Mouse (Mus musculus) regulatory T cell (primary cell): ENCODE measurements around the gene Fam76a.

Experiments used
- in situ Hi-C: fragments of 300-600 bp; cut with MboI, MseI; formaldehyde crosslinking; loops from one replicate; pipeline ENCODE4 v1.15.1; 2025; ENCODE audit warnings: high pct_unique_total_duplicates

The Fam76a gene

GRCm38 (mm10) chr4:132922558-132923008 is at the start of gene Fam76a:
TSS of gene Fam76a (minus strand) at chr4:132922558.
- in situ Hi-C loops, result no loop called here

DNA sequence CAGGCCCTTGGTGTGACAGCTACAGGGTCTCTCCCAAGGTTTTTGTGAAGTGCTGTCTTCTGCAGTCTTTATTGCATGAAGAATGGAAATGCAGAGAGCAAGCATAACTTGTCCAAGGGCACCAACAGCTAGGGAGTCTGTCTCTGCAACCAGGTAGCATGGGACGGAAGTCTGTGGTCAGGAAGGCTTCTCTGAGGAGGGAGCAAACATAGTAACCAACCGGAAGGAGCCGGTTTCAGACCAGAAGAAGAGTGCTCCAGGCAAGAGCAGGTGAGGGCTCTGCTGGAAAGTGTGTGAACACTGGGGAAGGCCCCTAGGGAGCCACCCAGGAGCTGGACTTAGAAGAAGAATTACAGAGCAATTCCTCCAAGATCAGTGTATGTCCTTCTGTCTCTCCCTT is 49.7 kb upstream of the Fam76a start:
- in situ Hi-C loops, result no loop called here

- in situ Hi-C loops, result no loop called here
Measured at GRCm38 (mm10) chr4:132971601-132972000, 49.2 kb upstream of the Fam76a start.

GRCm38 (mm10) chr4:132968105-132968938 is 46.0 kb upstream of the Fam76a start:
- in situ Hi-C loops, result no loop called here

DNA sequence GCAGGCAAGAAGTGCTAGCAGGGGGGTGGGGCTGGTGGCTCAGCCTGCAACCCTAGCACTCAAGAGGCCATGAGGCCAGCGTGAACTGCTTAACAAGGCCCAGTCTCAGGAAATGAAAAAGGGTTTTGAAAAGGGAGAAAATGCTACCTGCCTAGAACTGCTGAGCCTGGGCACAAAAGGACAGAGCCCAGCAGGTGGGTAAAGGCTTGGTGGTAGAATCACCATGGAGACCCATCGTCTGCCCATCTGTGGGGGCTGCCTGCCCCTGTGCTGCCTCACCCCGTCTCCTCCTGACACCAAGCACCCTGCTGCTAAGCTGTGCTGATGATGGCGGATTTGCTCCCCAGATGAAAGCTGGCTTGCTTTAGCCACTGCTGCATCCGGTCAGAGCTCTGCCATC is 42.1 kb upstream of the Fam76a start:
- in situ Hi-C loops, result no loop called here

GRCm38 (mm10) chr4:132964064-132964463 is 41.7 kb upstream of the Fam76a start:
- in situ Hi-C loops, result no loop called here

GRCm38 (mm10) chr4:132963436-132963835 is 41.1 kb upstream of the Fam76a start:
- in situ Hi-C loops, result no loop called here

GRCm38 (mm10) chr4:132962628-132963027 is 40.3 kb upstream of the Fam76a start:
- in situ Hi-C loops, result no loop called here

GRCm38 (mm10) chr4:132961866-132962265 is 39.5 kb upstream of the Fam76a start:
- in situ Hi-C loops, result no loop called here

- in situ Hi-C loops, result no loop called here
Measured at GRCm38 (mm10) chr4:132960864-132961639, 38.7 kb upstream of the Fam76a start.

GRCm38 (mm10) chr4:132960313-132960712 is 38.0 kb upstream of the Fam76a start:
- in situ Hi-C loops, result no loop called here

GRCm38 (mm10) chr4:132959679-132960045 is 37.3 kb upstream of the Fam76a start:
- in situ Hi-C loops, result loop anchor here (5.0 kb wide), 1 partner anchor 33 kb away; no protein-coding TSS in a partner anchor

DNA sequence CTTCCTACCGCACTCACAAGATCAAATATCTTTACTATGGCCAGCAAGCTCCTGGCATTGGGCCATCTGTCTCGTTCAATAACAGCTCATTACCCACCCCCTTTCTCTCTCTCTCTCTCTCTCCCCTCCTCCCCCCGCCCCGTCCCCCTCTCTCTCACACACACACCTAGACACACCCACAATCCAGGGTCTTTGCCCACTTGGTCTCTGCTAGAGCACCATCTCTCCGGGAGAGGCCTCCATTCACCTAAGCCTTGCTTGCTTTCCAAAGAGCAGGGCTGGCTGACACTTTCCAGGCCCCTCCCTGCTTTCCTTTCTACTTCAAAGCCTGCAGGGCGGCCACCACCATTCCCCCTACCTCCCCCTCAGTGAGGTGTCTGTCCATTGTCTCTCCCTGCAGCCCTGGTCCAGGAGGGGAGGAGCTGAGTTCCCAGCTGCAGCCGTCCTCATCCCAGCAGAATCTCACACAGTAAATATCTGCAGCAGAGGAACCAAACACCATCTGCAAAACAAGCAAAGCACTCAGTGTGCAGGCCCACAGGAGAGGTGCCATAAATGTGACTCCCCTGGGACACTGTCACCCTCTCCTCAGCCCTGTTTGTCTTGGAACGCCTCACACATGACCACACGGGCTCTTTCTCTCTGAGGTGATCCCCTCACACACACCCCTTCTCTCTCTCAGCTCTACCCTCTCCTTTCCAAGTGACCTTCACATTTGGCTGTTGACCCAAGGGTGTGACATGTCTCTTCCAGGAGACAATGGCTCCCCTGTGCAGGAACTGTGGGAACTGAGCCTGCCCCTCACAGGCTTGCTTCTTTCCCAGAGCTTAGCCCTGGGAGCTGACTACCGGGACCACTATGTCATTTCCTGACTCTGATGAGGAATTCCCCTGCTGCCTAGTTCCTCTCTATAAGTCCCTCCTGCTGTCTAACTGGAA is 36.7 kb upstream of the Fam76a start:
- in situ Hi-C loops, result loop anchor here (5.0 kb wide), 1 partner anchor 33 kb away; no protein-coding TSS in a partner anchor

GRCm38 (mm10) chr4:132955395-132955791 is 33.0 kb upstream of the Fam76a start:
- in situ Hi-C loops, result loop anchor here (5.0 kb wide), 1 partner anchor 37 kb away; no protein-coding TSS in a partner anchor

GRCm38 (mm10) chr4:132954530-132955394 is 32.4 kb upstream of the Fam76a start:
- in situ Hi-C loops, result loop anchor here (5.0 kb wide), 1 partner anchor 38 kb away; no protein-coding TSS in a partner anchor

DNA sequence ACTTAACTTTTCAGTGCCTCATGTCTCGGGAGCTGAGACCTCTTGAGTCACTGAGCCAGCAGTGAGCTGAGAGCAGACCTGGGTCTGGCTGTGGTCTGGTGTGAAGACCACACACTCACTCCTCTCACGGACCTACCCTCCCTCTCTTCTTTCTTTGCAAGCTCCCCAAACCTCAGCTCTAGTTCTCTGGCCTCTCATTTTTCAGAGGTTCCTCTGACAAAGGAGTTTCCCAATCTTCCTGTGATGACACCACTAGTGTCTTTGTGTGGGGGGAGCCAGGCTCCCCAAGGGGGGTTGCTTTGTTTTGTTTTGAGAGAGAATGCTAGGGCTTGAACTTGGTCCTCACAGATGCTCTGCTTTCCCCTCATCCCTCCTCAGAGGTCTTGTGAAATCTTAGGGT is 28.6 kb upstream of the Fam76a start:
- in situ Hi-C loops, result no loop called here

GRCm38 (mm10) chr4:132949882-132950532 is 27.6 kb upstream of the Fam76a start:
- in situ Hi-C loops, result no loop called here

DNA sequence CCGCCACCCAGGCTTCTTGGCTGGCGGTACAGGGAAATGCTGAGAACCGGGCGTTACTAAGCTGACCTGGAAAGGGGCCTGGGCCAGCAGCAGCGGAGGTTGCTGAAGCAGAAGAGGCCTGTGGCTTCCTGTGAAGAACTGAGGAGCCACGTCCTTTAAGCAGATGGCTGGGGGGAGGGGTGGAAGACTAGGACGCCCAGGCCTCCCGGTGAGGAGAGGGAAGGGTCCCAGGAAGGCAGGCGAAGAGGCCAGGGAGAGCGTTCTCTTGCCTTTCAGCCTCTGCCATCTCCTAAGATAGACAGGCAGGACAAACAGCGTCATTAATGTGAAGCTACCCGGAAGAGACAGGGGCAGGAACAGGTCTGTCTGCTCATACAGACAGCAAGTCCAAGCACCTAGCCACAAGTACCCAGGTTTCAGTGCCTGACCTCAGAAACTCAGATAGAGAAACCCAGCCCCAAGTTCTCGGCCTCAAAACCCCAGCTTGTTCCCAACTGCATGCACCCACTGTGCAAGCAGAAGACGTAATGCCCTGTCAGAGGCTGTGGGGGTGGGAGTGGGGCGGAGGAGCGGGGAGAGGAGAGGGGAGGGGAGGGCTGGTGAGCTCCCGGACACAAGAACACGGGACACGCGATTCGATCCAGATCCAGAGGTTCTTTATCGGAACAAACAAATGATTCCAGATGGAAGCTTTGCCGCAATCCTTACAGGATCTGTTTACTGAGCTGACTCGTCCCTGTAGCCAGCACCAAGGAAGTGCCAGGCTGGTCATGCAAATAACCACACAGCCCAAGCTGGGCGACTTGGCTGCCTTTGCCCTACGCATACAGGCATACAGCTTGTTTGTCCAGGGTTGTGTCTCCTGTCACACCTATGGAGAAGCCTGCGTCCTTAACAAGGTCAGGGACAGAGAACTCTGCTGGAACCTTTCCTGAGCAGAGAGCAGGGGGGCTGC is 24.0 kb upstream of the Fam76a start:
- in situ Hi-C loops, result no loop called here
